In the genomic region with DNA sequence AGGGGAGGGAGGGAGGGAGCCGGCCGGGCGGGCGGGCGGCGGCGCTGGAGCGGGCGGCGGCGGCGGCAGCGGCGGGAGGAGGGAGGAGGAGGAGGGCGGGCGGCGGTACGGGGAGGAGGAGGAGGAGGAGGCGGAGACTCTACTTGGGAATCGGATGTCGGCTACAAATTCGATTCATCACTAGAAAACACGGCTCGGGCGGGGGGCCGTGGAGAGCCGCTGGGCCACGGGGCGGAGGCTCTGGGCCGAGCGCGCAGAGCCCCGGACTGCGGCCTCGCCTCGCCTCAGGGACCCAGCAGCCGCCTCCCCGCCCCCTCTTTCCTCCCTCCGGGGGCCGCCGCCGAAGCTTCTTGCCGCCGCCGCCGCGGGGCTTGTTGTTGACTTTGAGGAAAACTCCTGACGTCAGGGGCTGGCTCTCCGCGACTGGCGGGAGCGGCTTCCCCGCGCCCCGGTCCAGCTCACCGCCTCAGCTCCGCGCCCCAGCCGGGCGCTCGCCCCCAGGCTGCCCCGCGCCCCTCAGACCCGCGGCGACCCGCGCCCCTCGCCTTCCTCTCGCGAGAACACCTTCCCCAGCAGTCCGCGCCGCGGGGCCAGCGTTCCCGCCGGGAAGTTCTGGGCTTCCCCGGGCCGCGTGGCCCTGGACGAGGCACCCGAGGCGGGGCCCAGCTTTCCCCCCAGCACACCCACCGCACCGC, we compare ENCODE assay signal across 8 mouse cellular contexts. TPM values are rescaled to one million over a fixed set of nuclear protein-coding genes. Genes with fewer than 3 reads are reported as not detected.
DNase-seq lines count a peak whose midpoint lies in the region; ATAC-seq and TF ChIP-seq lines count a peak whose summit lies in the region.

No protein-coding gene starts in this region.

- TF ChIP-seq EP300 in lung, postnatal 0 days (IDR thresholded peaks at IDR 0.05), result no peak

- H3K27ac ChIP-seq in hindbrain, embryonic 10.5 days, result peak overlapping the region; percentile 100
- H3K27ac ChIP-seq in lung, postnatal 0 days (ENCODE audit: low read length), result peak overlapping the region; percentile 85

- H3K4me3 ChIP-seq in hindbrain, embryonic 10.5 days, result peak overlapping the region; percentile 99
- peak overlapping the region; percentile 93 for H3K4me3 ChIP-seq in lung, postnatal 0 days (ENCODE audit: low read depth, low read length)

- ATAC-seq in frontal cortex, adult (ENCODE audit: low TSS enrichment), result peak; percentile 73
- ATAC-seq in lung, postnatal 0 days, result peak; percentile 91

- peaks cover 34% of the 10 kb centered on the region for H3K4me1 ChIP-seq in hindbrain, embryonic 10.5 days (replicated peaks)
- no peaks in the 10 kb centered on the region; the same call in 1 of the 2 replicates for H3K4me1 ChIP-seq in lung, postnatal 0 days (ENCODE audit: insufficient read depth, low read depth, low read length)

- peak overlapping the region; percentile 85 for H3K4me2 ChIP-seq in lung, postnatal 0 days (replicated peaks; ENCODE audit: low read depth, low read length)

- no peaks in the 10 kb centered on the region for H3K9me3 ChIP-seq in hindbrain, embryonic 10.5 days
- no peaks in the 10 kb centered on the region for H3K9me3 ChIP-seq in lung, postnatal 0 days (ENCODE audit: low read length)

- peaks cover 9% of the 10 kb centered on the region; the same call in 1 of the 2 replicates for H3K27me3 ChIP-seq in hindbrain, embryonic 10.5 days (ENCODE audit: insufficient read depth, poor library complexity, severe bottlenecking)
- H3K27me3 ChIP-seq in lung, postnatal 0 days (replicated peaks; ENCODE audit: insufficient read depth, low read length), result no peaks in the 10 kb centered on the region

- TF ChIP-seq CTCF in lung, postnatal 0 days (IDR thresholded peaks at IDR 0.05), result no peak

- no peaks in the 10 kb centered on the region for H3K36me3 ChIP-seq in hindbrain, embryonic 10.5 days
- H3K36me3 ChIP-seq in lung, postnatal 0 days (ENCODE audit: insufficient read depth, low read length), result no peaks in the 10 kb centered on the region

- peak overlapping the region; percentile 79 for H3K9ac ChIP-seq in lung, postnatal 0 days (replicated peaks; ENCODE audit: low read depth)

- WGBS in hindbrain, embryonic 10.5 days, result under 1% methylated on average over 68 of the region's 86 CpGs
- 1% methylated on average over 45 of the region's 86 CpGs for WGBS in lung, postnatal 0 days

- peak; percentile 90 for DNase-seq in MN1 (ENCODE audit: low spot score)
- peak; percentile 79 for DNase-seq in cerebellum, adult 9-10 months
- DNase-seq in hindbrain, embryonic 10.5 days (ENCODE audit: low spot score), result peak; percentile 91
- DNase-seq in layer of hippocampus, postnatal 10 days (ENCODE audit: low spot score in 2 of 2), result peak; percentile 74 to 84
- DNase-seq in lung, postnatal 0 days (ENCODE audit: low spot score), result peak; percentile 94
- peak; percentile 83 for DNase-seq in ovary, postnatal 36 days (ENCODE audit: low spot score)
- DNase-seq in thymus, postnatal 14 days, result peak; percentile 83

RNA-seq across cellular contexts. Expression of gene Akt3, which starts 0.5 kb away (rescaled TPM):
- polyA plus RNA-seq in hindbrain, embryonic 10.5 days (2016; fragmentation: Nextera tagmentation; extraction: Ambion mirVana), result 14.6 and 19.3 TPM in 2 replicates
- 100 to 1,000 TPM; 326 to 338 TPM for total RNA-seq in layer of hippocampus, postnatal 10 days (2021)
- polyA plus RNA-seq in lung, postnatal 0 days (2015; fragmentation: Nextera tagmentation; extraction: Ambion mirVana), result 4.0 and 5.0 TPM in 2 replicates

Comparison
In these comparisons a context has a peak if more than half of its experiments do, and no peak if none do; other contexts are left out.
1. Peak in every context shown above with its lines: DNase-seq, ATAC-seq, H3K4me3 ChIP-seq and H3K27ac ChIP-seq.